Mouse (Mus musculus) layer of hippocampus, postnatal 25 days (tissue): ENCODE measurements around the gene Olfr794. TPM values are rescaled to one million over a fixed set of nuclear protein-coding genes. Genes with fewer than 3 reads are reported as not detected.

Experiments
- DNase-seq, 2 experiments: peaks; one replicate each; pipeline ENCODE4 v3.0.0; 2022; ENCODE audit warnings: mixed read lengths in 2 of 2, low spot score in 1 of 2; ENCODE audit errors: extremely low spot score in 1 of 2
- microRNA-seq, 2 experiments: library from miRNA; unstranded; fragments of <30 nt; microRNA quantifications; one replicate each; pipeline ENCODE4 v1.2.0; 2021
- total RNA-seq, 2 experiments: library from RNA; stranded (reverse); gene quantifications; 2 replicates each; pipeline ENCODE4 v1.2.3; 2021

Olfr794 gene
- total RNA-seq, result not detected

DNA sequence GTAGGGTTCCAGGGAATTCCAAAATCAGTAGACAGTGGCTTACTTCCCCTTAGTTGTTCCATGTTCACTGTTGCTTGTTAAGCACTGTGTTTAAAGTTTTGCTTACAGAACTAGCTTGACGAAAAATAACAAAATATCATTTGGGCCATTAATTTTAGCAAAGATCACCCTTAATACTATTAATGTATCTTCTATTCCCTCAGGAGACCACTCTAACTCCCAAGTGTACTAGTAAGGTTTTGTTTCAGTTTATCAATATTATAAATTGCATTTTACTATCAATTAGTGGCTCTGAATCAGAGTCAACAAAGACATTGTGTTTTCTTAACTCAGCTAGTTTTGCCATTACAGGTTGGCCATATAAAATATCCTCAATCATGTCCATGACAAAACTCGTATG, at the start of gene Olfr794:
Gene Olfr794, plus strand, starts transcription at position 301 of the 400 bp plus-strand sequence.
- no peak for DNase-seq

DNA sequence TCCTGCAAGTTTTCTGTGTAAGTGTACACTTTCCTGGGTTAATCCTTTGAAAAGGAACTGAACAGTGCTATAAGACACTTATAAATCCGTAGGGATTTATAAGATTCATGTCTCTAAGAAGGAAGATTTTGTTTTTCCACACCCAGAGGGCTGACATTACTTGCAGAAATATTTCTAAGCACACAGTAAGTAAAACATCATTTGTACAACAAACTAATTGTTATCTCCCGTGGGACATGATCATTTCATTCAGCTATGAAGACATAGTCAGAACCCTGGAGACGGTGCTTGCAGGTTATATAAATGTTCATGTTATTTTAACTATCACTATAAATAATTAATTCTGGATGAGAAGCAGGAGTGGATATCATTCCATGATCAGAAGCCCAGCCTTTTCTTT, 46.0 kb upstream of the Olfr794 start, which contains the start of gene Olfr791:
Gene Olfr791, plus strand, starts transcription at position 301 of the 400 bp plus-strand sequence.
- no peak for DNase-seq

- DNase-seq, result no peak
Observed at GRCm38 (mm10) chr10:129538862-129539261, 28.6 kb upstream of the Olfr794 start, which contains the start of gene Olfr792. Gene Olfr792, plus strand, starts transcription at chr10:129539162.

- DNase-seq, result peak in 1 of 2 experiments; percentile 22
Observed at GRCm38 (mm10) chr10:129549354-129549753, 18.1 kb upstream of the Olfr794 start.

DNA sequence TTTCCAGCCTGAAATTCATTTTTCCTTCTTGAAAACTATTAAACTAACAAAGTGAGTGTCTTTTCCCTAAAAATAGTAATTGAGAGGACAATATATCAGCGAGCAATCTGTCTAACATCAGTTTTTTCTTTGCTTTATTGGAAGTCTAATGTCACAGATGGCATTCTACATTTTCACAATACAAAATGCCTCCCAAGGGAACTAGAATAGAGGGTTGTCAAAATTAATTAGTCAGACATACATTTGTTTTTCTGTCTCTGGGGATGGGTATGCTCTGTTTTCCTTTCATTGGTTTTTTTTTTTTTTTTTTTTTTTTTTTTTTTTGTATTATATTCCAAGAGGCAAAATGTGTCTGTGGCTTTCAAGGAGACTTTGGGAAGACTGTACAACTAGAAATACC, 9.6 kb downstream of the Olfr794 start:
- no peak for DNase-seq

- DNase-seq, result no peak
Observed at GRCm38 (mm10) chr10:129612470-129612869, 45.0 kb downstream of the Olfr794 start, which contains the start of gene Olfr796. Gene Olfr796, minus strand, starts transcription at chr10:129612570.

- no peak for DNase-seq
Observed at GRCm38 (mm10) chr10:129621724-129622123, 54.3 kb downstream of the Olfr794 start.

Small RNA genes within 50 kb of the gene (microRNA-seq; reads per million reads assigned to microRNA genes)
- gene Gm23252, result 0 reads per million in 2 experiments

Other genes starting within 250 kb of the Olfr794 start
- gene Olfr780, start 249.5 kb upstream of the Olfr794 start, total RNA-seq, result not detected
- not detected for gene Olfr781, start 238.8 kb upstream of the Olfr794 start, total RNA-seq
- gene Olfr782, start 218.8 kb upstream of the Olfr794 start, total RNA-seq, result not detected
- under 1 TPM in 1 of 2 experiments, not detected in 1; 0.31 TPM for gene Olfr784, start 183.6 kb upstream of the Olfr794 start, total RNA-seq
- not detected for gene Olfr785, start 162.2 kb upstream of the Olfr794 start, total RNA-seq
- not detected for gene Olfr786, start 140.3 kb upstream of the Olfr794 start, total RNA-seq
- not detected for gene Olfr787, start 105.8 kb upstream of the Olfr794 start, total RNA-seq
- not detected for gene Olfr788, start 96.7 kb upstream of the Olfr794 start, total RNA-seq
- gene Olfr789, start 82.9 kb upstream of the Olfr794 start, total RNA-seq, result not detected
- gene Olfr790, start 69.2 kb upstream of the Olfr794 start, total RNA-seq, result not detected
- not detected for gene Olfr791, start 45.9 kb upstream of the Olfr794 start, total RNA-seq
- not detected for gene Olfr792, start 28.5 kb upstream of the Olfr794 start, total RNA-seq
- not detected for gene Olfr796, start 44.9 kb downstream of the Olfr794 start, total RNA-seq
- not detected for gene Olfr798, start 60.3 kb downstream of the Olfr794 start, total RNA-seq
- not detected for gene Olfr799, start 69.8 kb downstream of the Olfr794 start, total RNA-seq
- not detected for gene Olfr800, start 90.0 kb downstream of the Olfr794 start, total RNA-seq
- gene Olfr801, start 106.2 kb downstream of the Olfr794 start, total RNA-seq, result not detected
- not detected for gene Olfr802, start 120.5 kb downstream of the Olfr794 start, total RNA-seq
- gene Olfr803, start 126.6 kb downstream of the Olfr794 start, total RNA-seq, result not detected
- not detected for gene Olfr804, start 135.6 kb downstream of the Olfr794 start, total RNA-seq
- gene Olfr805, start 161.7 kb downstream of the Olfr794 start, total RNA-seq, result not detected
- not detected for gene Olfr806, start 174.3 kb downstream of the Olfr794 start, total RNA-seq
- gene Olfr807, start 190.1 kb downstream of the Olfr794 start, total RNA-seq, result not detected
- gene Olfr808, start 197.8 kb downstream of the Olfr794 start, total RNA-seq, result not detected
- not detected for gene Olfr809, start 207.0 kb downstream of the Olfr794 start, total RNA-seq
- not detected for gene Olfr810, start 227.3 kb downstream of the Olfr794 start, total RNA-seq
- not detected for gene Olfr811, start 236.7 kb downstream of the Olfr794 start, total RNA-seq